Mouse (Mus musculus) CH12.LX (cell line): ENCODE results near the gene Rhod. TPM values are rescaled to one million over a fixed set of nuclear protein-coding genes. Genes with fewer than 3 reads are reported as not detected.

ENCODE experiments used
- DNase-seq: peaks from one replicate; pipeline ENCODE4 v3.0.0-alpha.2; 2013; ENCODE audit errors: extremely low read depth
- H3K27ac ChIP-seq: 2 replicates; pipeline ENCODE4 v1.5.1; 2012; ENCODE audit warnings: low read depth, mild to moderate bottlenecking, control low read depth, moderate library complexity; ENCODE audit not compliant: insufficient read depth
- H3K27me3 ChIP-seq: replicated peaks from 2 replicates; pipeline ENCODE3; 2012; ENCODE audit warnings: inconsistent platforms
- H3K36me3 ChIP-seq, 2 experiments: replicated peaks in 1 of 2; 2 replicates each; pipeline versions ENCODE3 to v1.6.1; 2012; ENCODE audit warnings: inconsistent platforms in 1 of 2, low read length in 1 of 2, mild to moderate bottlenecking in 1 of 2, mixed read lengths in 1 of 2, moderate library complexity in 1 of 2; ENCODE audit not compliant: control insufficient read depth in 1 of 2, insufficient read depth in 1 of 2
- H3K4me1 ChIP-seq, 2 experiments: 2 replicates each; pipeline ENCODE4 v1.6.1; 2012; ENCODE audit warnings: inconsistent platforms in 1 of 2, moderate library complexity in 1 of 2; ENCODE audit not compliant: insufficient read depth in 2 of 2, control insufficient read depth in 1 of 2
- H3K4me2 ChIP-seq: 2 replicates; pipeline ENCODE4 v1.6.1; 2012; ENCODE audit warnings: low read depth, mild to moderate bottlenecking, control low read depth; ENCODE audit not compliant: poor library complexity, insufficient read depth, severe bottlenecking
- H3K4me3 ChIP-seq, 3 experiments: fragments of 150-350 bp in 1 of 3; sonication (generic) in 1 of 3; replicated peaks in 1 of 3; 2 replicates each; pipeline versions ENCODE3 to v1.5.1; 2011 to 2012; ENCODE audit warnings: low read depth in 2 of 3, low read length in 2 of 3, mild to moderate bottlenecking in 2 of 3, moderate library complexity in 2 of 3, control low read depth in 1 of 3, improper control_type of control experiment in 1 of 3, inconsistent platforms in 1 of 3, mixed read lengths in 1 of 3; ENCODE audit not compliant: poor library complexity in 1 of 3
- H3K79me2 ChIP-seq: replicated peaks from 2 replicates; pipeline ENCODE4 v1.6.1; 2012; ENCODE audit warnings: mild to moderate bottlenecking, moderate library complexity; ENCODE audit not compliant: control insufficient read depth, poor library complexity, insufficient read depth, severe bottlenecking; ENCODE audit errors: extremely low read depth
- H3K9ac ChIP-seq: 2 replicates; pipeline ENCODE4 v1.6.1; 2012; ENCODE audit warnings: low read depth, mild to moderate bottlenecking, control low read depth, moderate library complexity; ENCODE audit not compliant: insufficient read depth
- H3K9me3 ChIP-seq: replicated peaks from 2 replicates; pipeline ENCODE3; 2012; ENCODE audit warnings: low read length, inconsistent platforms, mixed read lengths
- BHLHE40 ChIP-seq: IDR thresholded peaks from 2 replicates; pipeline ENCODE4 v1.6.1; 2011; ENCODE audit warnings: mild to moderate bottlenecking, low read depth, low read length, improper control_type of control experiment
- CHD2 ChIP-seq: IDR thresholded peaks from 2 replicates; pipeline ENCODE4 v1.6.1; 2011; ENCODE audit warnings: low read length, improper control_type of control experiment
- CTCF ChIP-seq, 2 experiments: IDR thresholded peaks in 1 of 2; conservative IDR thresholded peaks in 1 of 2; 2 replicates each; pipeline ENCODE4 v1.5.1; 2011 to 2012; ENCODE audit warnings: low read depth in 2 of 2, low read length in 2 of 2, improper control_type of control experiment in 1 of 2, inconsistent platforms in 1 of 2, mild to moderate bottlenecking in 1 of 2, moderate library complexity in 1 of 2
- ELF1 ChIP-seq: IDR thresholded peaks from 2 replicates; pipeline ENCODE4 v1.6.1; 2014; ENCODE audit warnings: low read depth, mild to moderate bottlenecking, inconsistent platforms, low read length, improper control_type of control experiment
- ETS1 ChIP-seq: conservative IDR thresholded peaks from 2 replicates; pipeline ENCODE4 v1.6.1; 2012; ENCODE audit warnings: low read depth, mild to moderate bottlenecking, inconsistent platforms, low read length, improper control_type of control experiment, moderate library complexity
- GABPA ChIP-seq: IDR thresholded peaks from 2 replicates; pipeline ENCODE4 v1.6.1; 2012; ENCODE audit warnings: low read depth, low read length, improper control_type of control experiment, inconsistent platforms; ENCODE audit not compliant: insufficient replicate concordance
- HCFC1 ChIP-seq: IDR thresholded peaks from 2 replicates; pipeline ENCODE4 v1.6.1; 2012; ENCODE audit warnings: low read depth, mild to moderate bottlenecking, inconsistent platforms, low read length, improper control_type of control experiment
- IRF4 ChIP-seq: IDR thresholded peaks from 2 replicates; pipeline ENCODE4 v1.6.1; 2014; ENCODE audit warnings: low read depth, mild to moderate bottlenecking, inconsistent platforms, low read length, improper control_type of control experiment
- JUND ChIP-seq: conservative IDR thresholded peaks from 2 replicates; pipeline ENCODE4 v1.6.1; 2011; ENCODE audit warnings: low read depth, low read length, improper control_type of control experiment
- KAT2A ChIP-seq: IDR thresholded peaks from 2 replicates; pipeline ENCODE4 v1.6.1; 2012; ENCODE audit warnings: low read length, improper control_type of control experiment, inconsistent platforms; ENCODE audit not compliant: insufficient replicate concordance
- MXI1 ChIP-seq: IDR thresholded peaks from 2 replicates; pipeline ENCODE4 v1.6.1; 2011; ENCODE audit warnings: mild to moderate bottlenecking, low read depth, low read length, improper control_type of control experiment
- MYC ChIP-seq: IDR thresholded peaks from 2 replicates; pipeline ENCODE4 v1.6.1; 2011; ENCODE audit warnings: low read depth, mild to moderate bottlenecking, improper control_type of control experiment, low read length
- NELFE ChIP-seq: IDR thresholded peaks from 2 replicates; pipeline ENCODE4 v1.6.1; 2011; ENCODE audit warnings: low read depth, low read length, improper control_type of control experiment
- POLR2AphosphoS2 ChIP-seq: IDR thresholded peaks from 2 replicates; pipeline ENCODE4 v1.6.1; 2011; ENCODE audit warnings: low read depth, low read length, improper control_type of control experiment
- RAD21 ChIP-seq: IDR thresholded peaks from 2 replicates; pipeline ENCODE4 v1.6.1; 2011; ENCODE audit warnings: low read depth, mild to moderate bottlenecking, low read length, improper control_type of control experiment, moderate library complexity
- SMC3 ChIP-seq: IDR thresholded peaks from 2 replicates; pipeline ENCODE4 v1.6.1; 2011; ENCODE audit warnings: low read depth, low read length, improper control_type of control experiment
- TCF12 ChIP-seq: IDR thresholded peaks from 2 replicates; pipeline ENCODE4 v1.6.1; 2014; ENCODE audit warnings: low read depth, mild to moderate bottlenecking, inconsistent platforms, low read length, improper control_type of control experiment
- UBTF ChIP-seq: IDR thresholded peaks from 2 replicates; pipeline ENCODE4 v1.6.1; 2012; ENCODE audit warnings: low read depth, mild to moderate bottlenecking, inconsistent platforms, low read length, improper control_type of control experiment, moderate library complexity
- USF1 ChIP-seq: IDR thresholded peaks from 2 replicates; pipeline ENCODE4 v1.6.1; 2014; ENCODE audit warnings: low read depth, mild to moderate bottlenecking, inconsistent platforms, low read length, improper control_type of control experiment
- ZC3H11A ChIP-seq: IDR thresholded peaks from 2 replicates; pipeline ENCODE4 v1.6.1; 2012; ENCODE audit warnings: low read depth, mild to moderate bottlenecking, inconsistent platforms, low read length, improper control_type of control experiment
- ZKSCAN1 ChIP-seq: IDR thresholded peaks from 2 replicates; pipeline ENCODE4 v1.6.1; 2012; ENCODE audit warnings: low read depth, inconsistent platforms, low read length, improper control_type of control experiment, borderline replicate concordance
- ZMIZ1 ChIP-seq: IDR thresholded peaks from 2 replicates; pipeline ENCODE4 v1.6.1; 2012; ENCODE audit warnings: low read depth, mild to moderate bottlenecking, inconsistent platforms, low read length, improper control_type of control experiment
- ZNF384 ChIP-seq: IDR thresholded peaks from 2 replicates; pipeline ENCODE4 v1.6.1; 2012; ENCODE audit warnings: low read depth, low read length, improper control_type of control experiment, inconsistent platforms
- dilution Hi-C: fragments of 300-500 bp; cut with MboI; formaldehyde crosslinking; loops from 2 replicates; pipeline ENCODE4 v1.14.3; 2020; ENCODE audit warnings: low sequenced_read_pairs; ENCODE audit not compliant: extremely low pct_unique_long_range_greater_than_20kb, extremely low pct_ligation_motif_present
- in situ Hi-C: fragments of 300-500 bp; cut with MboI; formaldehyde crosslinking; loops from 3 replicates; pipeline ENCODE4 v1.14.3; 2019; ENCODE audit warnings: low sequenced_read_pairs, low pct_ligation_motif_present, low pct_unique_long_range_greater_than_20kb, mixed read lengths
- polyA plus RNA-seq: library from polyadenylated mRNA; unstranded; fragments of >175 nt; gene quantifications from 2 replicates; pipeline ENCODE4 v1.2.1, GENCODE M21; 2012; ENCODE audit warnings: low read depth; ENCODE audit not compliant: insufficient read length
- total RNA-seq, 2 experiments: library from RNA; depleted of rRNA; stranded (reverse); fragments of 300-350 nt in 1 of 2; fragments of >200 nt in 1 of 2; gene quantifications; 2 replicates each; pipeline ENCODE4 v1.2.3; 2012 to 2014

Gene Rhod
- total and polyA plus RNA-seq, 3 experiments: 14.4 to 20.1 (median 19.3) TPM

- Histone ChIP-seq H3K9ac (no peak overlapping the region), H3K4me2 (no peak overlapping the region), H3K79me2 (no peaks in the 10 kb centered on the region), H3K9me3 (no peaks in the 10 kb centered on the region), H3K4me1 (no peaks in the 10 kb centered on the region), H3K36me3 (no peaks in the 10 kb centered on the region), H3K27ac (no peak overlapping the region), H3K27me3 (peaks cover 2% of the 10 kb centered on the region), H3K4me3 (no peak overlapping the region)
- no peak for TF ChIP-seq GABPA
- TF ChIP-seq ZNF384: no peak
- TF ChIP-seq ZMIZ1: no peak
- no peak for TF ChIP-seq ZKSCAN1
- no peak for TF ChIP-seq NELFE
- TF ChIP-seq SMC3: no peak
- no peak for TF ChIP-seq JUND
- no peak for TF ChIP-seq USF1
- no peak for TF ChIP-seq ZC3H11A
- no peak for TF ChIP-seq ELF1
- no peak for TF ChIP-seq UBTF
- dilution Hi-C loops (no loop called here), in situ Hi-C loops (no loop called here)
- DNase-seq: no peak
Observed at GRCm38 (mm10) chr19:4414631-4415030, 24.6 kb downstream of the Rhod start.

DNA sequence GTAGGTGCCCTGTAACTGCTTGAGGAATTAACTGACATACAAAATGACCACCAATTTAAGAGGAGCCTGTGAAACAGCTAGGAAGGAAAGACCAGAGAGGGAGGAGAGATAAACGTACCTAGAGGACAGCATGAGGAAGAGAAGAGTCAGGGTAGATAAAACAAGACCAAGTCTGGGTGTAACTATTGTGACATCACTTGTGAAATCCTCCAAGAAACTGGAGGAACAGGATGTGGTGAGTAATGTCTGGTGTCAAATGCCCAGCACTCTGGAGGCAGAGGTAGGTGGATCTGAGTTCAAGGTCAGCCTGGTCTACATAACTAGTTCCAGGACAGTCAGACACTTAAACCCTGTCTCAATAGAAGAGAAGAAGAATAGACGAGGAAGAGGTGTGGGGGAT is 30.2 kb downstream of the Rhod start:
- in situ Hi-C loops: no loop called here
- no peak for DNase-seq

More for the DNA sequence above, 30.2 kb downstream of the Rhod start:
- Histone ChIP-seq H3K4me3 (no peak overlapping the region), H3K4me1 (no peaks in the 10 kb centered on the region), H3K36me3 (no peaks in the 10 kb centered on the region), H3K9ac (no peak overlapping the region), H3K4me2 (no peak overlapping the region), H3K27me3 (peaks cover 10% of the 10 kb centered on the region), H3K79me2 (no peaks in the 10 kb centered on the region), H3K27ac (no peak overlapping the region), H3K9me3 (no peaks in the 10 kb centered on the region)
- no peak for TF ChIP-seq IRF4
- TF ChIP-seq NELFE: no peak
- TF ChIP-seq KAT2A: no peak
- no peak for TF ChIP-seq BHLHE40
- no peak for TF ChIP-seq CTCF (conservative IDR thresholded peaks at IDR 0.05 in 1 of 2, IDR thresholded peaks at IDR 0.05 in 1 of 2; ENCODE audit: low read depth in 2 of 2, low read length in 2 of 2)
- no peak for TF ChIP-seq JUND
- TF ChIP-seq UBTF: no peak
- TF ChIP-seq MXI1: no peak
- no peak for TF ChIP-seq CHD2
- TF ChIP-seq HCFC1: no peak
- TF ChIP-seq ETS1: no peak
- TF ChIP-seq SMC3: no peak
- no peak for TF ChIP-seq RAD21
- TF ChIP-seq POLR2AphosphoS2: no peak
- TF ChIP-seq ZKSCAN1: no peak
- TF ChIP-seq TCF12: no peak
- no peak for TF ChIP-seq MYC
- dilution Hi-C loops: no loop called here
